Mouse (Mus musculus): ENCODE data around the gene Synpo2. TPM values are rescaled to one million over a fixed set of nuclear protein-coding genes. Genes with fewer than 3 reads are reported as not detected.

Synpo2 gene
- polyA plus RNA-seq, 1 experiment from 2014 or later = 4.9 TPM

GRCm38 (mm10) chr3:123061931-123062330 is 174.0 kb downstream of the Synpo2 start:
- H3K4me1 ChIP-seq = peaks cover 5% of the 10 kb centered on the region
- no peaks in the 10 kb centered on the region for H3K9me3 ChIP-seq
- no peak overlapping the region for H3K4me3 ChIP-seq
- no peak overlapping the region for H3K27ac ChIP-seq (replicated peaks)
- no peaks in the 10 kb centered on the region for H3K36me3 ChIP-seq (replicated peaks)
- 72% methylated on average over 2 of the region's 2 CpGs for WGBS
- H3K27me3 ChIP-seq (replicated peaks; ENCODE audit: low read depth, poor library complexity, severe bottlenecking) = no peaks in the 10 kb centered on the region
- DNase-seq (ENCODE audit: low spot score) = no peak

GRCm38 (mm10) chr3:123058832-123059231 is 177.1 kb downstream of the Synpo2 start:
- Histone ChIP-seq H3K4me3 (no peak overlapping the region), H3K9me3 (no peaks in the 10 kb centered on the region), H3K27ac (replicated peaks) (no peak overlapping the region), H3K27me3 (replicated peaks; ENCODE audit: low read depth, poor library complexity, severe bottlenecking) (no peaks in the 10 kb centered on the region), H3K36me3 (replicated peaks) (no peaks in the 10 kb centered on the region), H3K4me1 (no peaks in the 10 kb centered on the region)
- 94% methylated on average over 1 of the region's 1 CpGs for WGBS
- DNase-seq (ENCODE audit: low spot score) = no peak

GRCm38 (mm10) chr3:123054178-123054577 is 181.8 kb downstream of the Synpo2 start:
- WGBS = 84% methylated on average over 5 of the region's 5 CpGs
- H3K4me1 ChIP-seq = no peaks in the 10 kb centered on the region
- no peak for DNase-seq (ENCODE audit: low spot score)
- no peaks in the 10 kb centered on the region for H3K36me3 ChIP-seq (replicated peaks)
- H3K4me3 ChIP-seq = no peak overlapping the region
- H3K27ac ChIP-seq (replicated peaks) = no peak overlapping the region
- H3K27me3 ChIP-seq (replicated peaks; ENCODE audit: low read depth, poor library complexity, severe bottlenecking) = no peaks in the 10 kb centered on the region
- no peaks in the 10 kb centered on the region for H3K9me3 ChIP-seq

DNA sequence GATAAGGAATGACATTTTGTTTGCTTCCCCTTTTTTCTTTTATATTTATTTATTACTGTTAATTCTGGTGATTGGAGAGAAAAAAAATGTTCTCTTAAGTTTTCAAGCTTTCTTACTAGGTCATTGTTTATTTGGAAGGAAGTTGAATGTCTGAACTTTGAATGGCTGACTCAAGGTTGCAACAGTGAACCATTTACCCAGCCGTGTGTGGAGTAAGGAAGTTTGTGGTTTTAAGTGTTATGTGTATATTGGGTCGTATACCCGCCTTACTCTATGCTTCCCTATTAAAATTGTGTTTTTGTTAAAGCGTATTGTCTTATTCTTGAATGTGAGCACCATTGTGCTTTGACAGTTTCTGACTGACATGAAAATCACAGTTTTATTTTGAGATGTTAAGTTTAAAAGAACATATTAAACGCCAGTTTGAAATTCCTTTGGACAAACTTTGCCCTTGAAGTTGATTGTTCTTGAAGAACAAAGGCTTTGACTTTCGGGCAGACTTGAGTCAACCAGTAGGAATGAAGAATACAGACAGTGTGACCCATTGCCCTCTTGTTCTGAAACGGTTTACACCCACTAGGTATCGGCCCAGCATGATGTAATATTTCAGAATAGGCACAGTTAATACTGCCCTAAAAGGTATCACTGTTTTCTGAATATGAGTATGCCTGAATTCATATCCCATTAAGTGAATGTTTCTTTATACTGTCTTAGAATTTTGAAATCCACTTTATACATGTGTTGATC is 182.6 kb downstream of the Synpo2 start:
- H3K4me1 ChIP-seq = no peaks in the 10 kb centered on the region
- no peak overlapping the region for H3K27ac ChIP-seq (replicated peaks)
- H3K36me3 ChIP-seq (replicated peaks) = no peaks in the 10 kb centered on the region
- H3K27me3 ChIP-seq (replicated peaks; ENCODE audit: low read depth, poor library complexity, severe bottlenecking) = no peaks in the 10 kb centered on the region
- H3K9me3 ChIP-seq = no peaks in the 10 kb centered on the region
- no peak for DNase-seq (ENCODE audit: low spot score)
- no peak overlapping the region for H3K4me3 ChIP-seq
- WGBS = 79% methylated on average over 8 of the region's 8 CpGs

GRCm38 (mm10) chr3:123042308-123042707 is 193.6 kb downstream of the Synpo2 start:
- H3K27me3 ChIP-seq (replicated peaks; ENCODE audit: low read depth, poor library complexity, severe bottlenecking) = no peaks in the 10 kb centered on the region
- H3K36me3 ChIP-seq (replicated peaks) = no peaks in the 10 kb centered on the region
- H3K9me3 ChIP-seq = no peaks in the 10 kb centered on the region
- WGBS = 93% methylated on average over 1 of the region's 1 CpGs
- no peak overlapping the region for H3K4me3 ChIP-seq
- H3K4me1 ChIP-seq = no peaks in the 10 kb centered on the region
- H3K27ac ChIP-seq (replicated peaks) = no peak overlapping the region
- no peak for DNase-seq (ENCODE audit: low spot score)

DNA sequence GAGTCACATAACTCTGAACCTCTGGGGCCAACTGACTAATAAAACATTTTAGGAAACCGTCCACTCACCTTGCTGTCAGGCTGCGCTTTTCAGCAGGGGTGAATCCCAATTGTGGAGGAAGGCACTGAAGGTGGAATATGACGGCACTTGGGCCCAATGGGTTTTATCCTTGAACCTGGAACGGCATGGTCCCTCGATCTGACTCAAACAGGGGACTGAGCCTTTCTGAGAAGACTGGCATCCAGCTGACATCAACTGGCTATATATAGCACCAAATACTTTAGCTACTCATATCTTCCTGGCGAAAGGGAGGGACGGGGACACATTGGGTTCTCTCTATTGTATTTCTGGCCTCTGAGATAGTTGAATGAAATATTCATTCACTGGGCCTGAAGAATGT is 201.2 kb downstream of the Synpo2 start, which contains the start of gene Myoz2:
Myoz2 (minus strand) TSS at position 264 of the 400 bp plus-strand sequence.
- Histone ChIP-seq H3K4me1 (no peaks in the 10 kb centered on the region), H3K36me3 (replicated peaks) (no peaks in the 10 kb centered on the region), H3K27me3 (replicated peaks; ENCODE audit: low read depth, poor library complexity, severe bottlenecking) (no peaks in the 10 kb centered on the region), H3K4me3 (no peak within 1 kb of the TSS), H3K27ac (replicated peaks) (no peak within 1 kb of the TSS), H3K9me3 (no peaks in the 10 kb centered on the region)
- 89% methylated on average over 7 of the region's 7 CpGs for WGBS
- no peak for DNase-seq (ENCODE audit: low spot score)

DNA sequence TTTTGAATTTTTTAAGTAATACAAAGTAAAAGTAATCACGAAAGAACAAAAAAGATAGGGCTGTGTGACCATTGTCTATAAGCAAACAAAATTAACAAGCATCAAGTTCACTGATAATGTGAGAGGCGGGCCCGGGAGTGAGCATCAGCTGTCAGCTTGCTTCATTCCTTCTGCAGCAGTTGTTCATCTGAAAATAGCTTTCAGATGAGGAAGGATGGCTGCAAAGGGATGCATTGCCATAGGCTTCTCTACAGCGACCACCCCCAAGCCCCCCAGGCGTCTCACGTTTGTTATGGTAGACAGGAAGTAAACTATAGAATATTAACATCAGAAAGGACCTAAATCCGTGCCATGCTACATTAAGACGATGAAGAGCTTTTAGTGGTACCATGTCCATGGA is 202.1 kb downstream of the Synpo2 start:
- Histone ChIP-seq H3K27me3 (replicated peaks; ENCODE audit: low read depth, poor library complexity, severe bottlenecking) (no peaks in the 10 kb centered on the region), H3K4me3 (no peak overlapping the region), H3K36me3 (replicated peaks) (no peaks in the 10 kb centered on the region), H3K4me1 (no peaks in the 10 kb centered on the region), H3K27ac (replicated peaks) (no peak overlapping the region), H3K9me3 (no peaks in the 10 kb centered on the region)
- 83% methylated on average over 8 of the region's 8 CpGs for WGBS
- DNase-seq (ENCODE audit: low spot score) = no peak

Other genes starting within 250 kb of the Synpo2 start
- not detected in 2 replicates for gene Myoz2, start 201.1 kb downstream of the Synpo2 start, polyA plus RNA-seq (2016; fragmentation: Nextera tagmentation; extraction: Ambion mirVana)
- 24.4 and 26.9 TPM in 2 replicates for gene Sec24d, start 31.3 kb upstream of the Synpo2 start, polyA plus RNA-seq (2016; fragmentation: Nextera tagmentation; extraction: Ambion mirVana)
- 30.5 and 32.3 TPM in 2 replicates for gene Mettl14, start 150.0 kb upstream of the Synpo2 start, polyA plus RNA-seq (2016; fragmentation: Nextera tagmentation; extraction: Ambion mirVana)
- 3.9 and 4.7 TPM in 2 replicates for gene Prss12, start 210.8 kb upstream of the Synpo2 start, polyA plus RNA-seq (2016; fragmentation: Nextera tagmentation; extraction: Ambion mirVana)